Mouse (Mus musculus): ENCODE measurements around the gene Pth1r. TPM values are rescaled to one million over a fixed set of nuclear protein-coding genes. Genes with fewer than 3 reads are reported as not detected.

The Pth1r gene
- total and polyA plus RNA-seq, 3 experiments: 0.15 to 0.77 TPM; not detected in 1

DNA sequence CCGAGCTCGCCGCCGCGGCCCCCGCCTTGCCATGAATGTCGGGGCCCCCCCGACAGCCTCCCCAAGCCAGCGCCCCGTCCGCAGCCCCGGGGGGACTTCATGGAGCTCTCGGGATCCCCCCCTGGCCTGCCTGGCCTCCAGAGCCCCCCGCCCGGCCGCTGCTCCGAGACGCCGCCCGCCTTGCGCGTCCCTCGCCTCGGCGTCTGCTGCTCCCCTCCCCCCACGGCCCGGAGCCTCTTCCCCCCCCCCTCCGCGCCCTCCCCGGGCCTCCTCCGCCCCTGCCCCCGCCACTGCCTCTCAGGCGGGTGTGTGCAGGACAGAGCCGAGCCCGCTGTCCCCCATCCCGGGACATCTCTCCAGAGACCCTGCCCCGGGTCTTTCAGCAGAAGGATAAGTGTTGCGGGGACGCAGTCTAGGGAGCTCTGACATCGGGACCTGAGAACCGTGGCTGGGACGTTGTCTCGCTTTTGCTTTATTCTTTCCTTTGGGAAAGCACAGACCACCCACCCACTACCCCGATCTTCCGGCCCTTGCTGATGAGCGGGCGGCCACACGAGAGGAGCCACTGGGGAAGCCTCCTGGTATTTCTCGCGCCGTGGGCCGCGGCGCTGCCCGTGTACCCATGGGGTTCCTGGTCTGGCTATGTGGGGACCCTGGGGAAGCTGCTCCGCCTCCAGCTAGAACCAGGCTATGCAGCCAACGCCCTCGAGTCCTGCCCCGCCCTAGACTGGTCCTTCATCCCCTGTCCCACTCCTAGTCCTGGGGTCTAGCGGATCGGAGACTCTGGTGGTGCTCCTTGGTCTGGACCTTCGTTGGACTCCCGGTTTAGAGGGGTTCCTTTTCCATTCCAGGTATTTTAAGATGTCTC, 3.3 kb downstream of the Pth1r start:
- no peak for TF ChIP-seq MEF2A (IDR thresholded peaks at IDR 0.05; ENCODE audit: extremely low read depth, insufficient replicate concordance, low read depth, low read length, poor library complexity, severe bottlenecking)
- no peak for TF ChIP-seq EP300 (IDR thresholded peaks at IDR 0.05; ENCODE audit: low read depth in 1 of 2, low read length in 2 of 2)
- H3K27me3 ChIP-seq (ENCODE audit: control insufficient read depth in 1 of 2, insufficient read depth in 2 of 2, low read length in 2 of 2): peaks cover 2 to 3% of the 10 kb centered on the region in 2 experiments; a peak in 2 of 4 replicates
- no peaks in the 10 kb centered on the region for H3K36me3 ChIP-seq (ENCODE audit: control insufficient read depth in 1 of 2, insufficient read depth in 2 of 2, low read length in 2 of 2)
- H3K4me1 ChIP-seq (ENCODE audit: control insufficient read depth in 1 of 2, insufficient read depth in 2 of 2, low read length in 2 of 2): no peaks in the 10 kb centered on the region
- no peaks in the 10 kb centered on the region for H3K79me2 ChIP-seq (ENCODE audit: control insufficient read depth, insufficient read depth, low read length, poor library complexity)
- DNase-seq (ENCODE audit: low read depth, low spot score): no peak
- H3K4me3 ChIP-seq (ENCODE audit: control insufficient read depth in 1 of 2, insufficient read depth in 1 of 2, low read depth in 2 of 2, low read length in 2 of 2): no peak overlapping the region
- H3K9ac ChIP-seq (ENCODE audit: control insufficient read depth, low read depth, low read length, poor library complexity, severe bottlenecking): no peak overlapping the region
- no peaks in the 10 kb centered on the region for H3K9me3 ChIP-seq (replicated peaks; ENCODE audit: insufficient read depth, low read length)
- H3K27ac ChIP-seq (ENCODE audit: control insufficient read depth, low read depth, low read length): no peak overlapping the region

DNA sequence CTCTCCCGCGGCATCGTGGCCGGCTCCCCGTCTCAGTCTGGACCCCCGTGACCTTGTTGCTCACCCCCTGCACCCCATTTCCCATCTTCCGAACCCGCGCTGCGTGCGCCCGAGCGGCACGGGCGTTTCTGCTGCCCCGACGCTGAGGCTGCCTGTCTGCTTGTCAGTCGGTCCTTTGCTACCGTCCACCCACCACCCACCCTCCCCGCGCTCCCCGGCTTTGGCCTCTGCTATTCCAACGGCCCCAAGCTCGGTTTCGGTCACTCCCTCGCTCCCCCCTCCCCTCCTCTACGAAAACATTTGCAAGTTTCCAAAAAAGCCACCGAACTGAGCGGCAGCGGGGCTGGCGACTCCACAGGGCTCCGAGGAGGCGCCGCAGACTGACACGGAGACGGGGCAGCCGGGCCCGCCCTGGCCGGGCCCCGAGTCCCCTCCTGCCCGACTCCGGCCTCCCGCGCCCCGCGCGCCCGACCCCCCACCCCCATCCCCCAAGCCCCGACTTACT, 3.9 kb downstream of the Pth1r start:
- no peaks in the 10 kb centered on the region for H3K9me3 ChIP-seq (replicated peaks; ENCODE audit: insufficient read depth, low read length)
- H3K4me3 ChIP-seq (ENCODE audit: control insufficient read depth in 1 of 2, insufficient read depth in 1 of 2, low read depth in 2 of 2, low read length in 2 of 2): no peak overlapping the region
- no peak for TF ChIP-seq HCFC1 (IDR thresholded peaks at IDR 0.05; ENCODE audit: low read depth, low read length)
- TF ChIP-seq MAX (IDR thresholded peaks at IDR 0.05; ENCODE audit: low read length): no peak
- peaks cover 0 to 2% of the 10 kb centered on the region in 2 experiments; a peak in 2 of 4 replicates for H3K27me3 ChIP-seq (ENCODE audit: control insufficient read depth in 1 of 2, insufficient read depth in 2 of 2, low read length in 2 of 2)
- H3K36me3 ChIP-seq (ENCODE audit: control insufficient read depth in 1 of 2, insufficient read depth in 2 of 2, low read length in 2 of 2): no peaks in the 10 kb centered on the region
- no peak overlapping the region for H3K27ac ChIP-seq (ENCODE audit: control insufficient read depth, low read depth, low read length)
- H3K79me2 ChIP-seq (ENCODE audit: control insufficient read depth, insufficient read depth, low read length, poor library complexity): no peaks in the 10 kb centered on the region
- H3K9ac ChIP-seq (ENCODE audit: control insufficient read depth, low read depth, low read length, poor library complexity, severe bottlenecking): no peak overlapping the region
- DNase-seq (ENCODE audit: low read depth, low spot score): no peak
- H3K4me1 ChIP-seq (ENCODE audit: control insufficient read depth in 1 of 2, insufficient read depth in 2 of 2, low read length in 2 of 2): no peaks in the 10 kb centered on the region

DNA sequence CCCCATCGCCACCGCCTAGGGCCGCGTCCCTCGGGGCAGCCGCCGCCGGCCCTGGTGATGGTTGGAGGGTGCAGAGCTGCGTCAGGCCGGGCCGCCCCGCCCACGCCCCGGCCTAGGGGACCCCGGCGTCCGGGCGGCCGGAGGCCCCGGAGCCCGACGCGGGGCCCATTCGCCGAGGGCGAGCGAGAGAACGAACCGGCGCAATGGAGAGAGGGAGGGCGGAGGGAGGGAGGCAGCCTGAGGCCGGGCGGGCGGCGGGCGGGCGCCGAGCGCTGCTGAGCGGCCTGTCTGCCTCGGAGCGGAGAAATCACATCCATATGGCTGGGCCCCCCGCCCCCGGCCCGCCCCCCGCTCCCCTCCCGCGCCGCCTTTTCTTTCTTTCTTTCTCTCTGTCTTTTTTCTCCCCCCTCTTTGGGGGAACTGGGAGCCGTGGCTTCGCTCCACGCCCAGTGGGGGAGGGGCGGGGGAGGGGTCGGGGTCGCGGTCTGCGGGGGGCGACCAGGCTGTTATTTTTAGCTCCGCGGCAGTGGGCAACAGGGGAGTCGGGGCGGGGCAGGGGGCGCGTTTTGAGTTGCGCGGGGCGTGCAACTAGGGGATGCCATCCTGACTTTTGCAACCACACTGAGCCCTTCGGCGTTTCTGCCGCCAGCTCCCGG, 4.5 kb downstream of the Pth1r start:
- Histone ChIP-seq H3K9me3 (replicated peaks; ENCODE audit: insufficient read depth, low read length) (no peaks in the 10 kb centered on the region), H3K27me3 (ENCODE audit: control insufficient read depth in 1 of 2, insufficient read depth in 2 of 2, low read length in 2 of 2) (peaks cover 0 to 2% of the 10 kb centered on the region in 2 experiments; a peak in 2 of 4 replicates), H3K79me2 (ENCODE audit: control insufficient read depth, insufficient read depth, low read length, poor library complexity) (no peaks in the 10 kb centered on the region), H3K4me3 (ENCODE audit: control insufficient read depth in 1 of 2, insufficient read depth in 1 of 2, low read depth in 2 of 2, low read length in 2 of 2) (no peak overlapping the region), H3K9ac (ENCODE audit: control insufficient read depth, low read depth, low read length, poor library complexity, severe bottlenecking) (no peak overlapping the region), H3K27ac (ENCODE audit: control insufficient read depth, low read depth, low read length) (no peak overlapping the region), H3K36me3 (ENCODE audit: control insufficient read depth in 1 of 2, insufficient read depth in 2 of 2, low read length in 2 of 2) (no peaks in the 10 kb centered on the region), H3K4me1 (ENCODE audit: control insufficient read depth in 1 of 2, insufficient read depth in 2 of 2, low read length in 2 of 2) (no peaks in the 10 kb centered on the region)
- no peak for DNase-seq (ENCODE audit: low read depth, low spot score)
- TF ChIP-seq UBTF (IDR thresholded peaks at IDR 0.05; ENCODE audit: borderline replicate concordance, insufficient read depth, low read depth, low read length) (no peak), RAD21 (IDR thresholded peaks at IDR 0.05; ENCODE audit: low read depth, low read length) (no peak), ZC3H11A (IDR thresholded peaks at IDR 0.05; ENCODE audit: low read depth, low read length) (no peak), TAL1 (IDR thresholded peaks at IDR 0.05; ENCODE audit: low read length) (no peak), SMC3 (IDR thresholded peaks at IDR 0.05; ENCODE audit: low read depth, low read length) (no peak), MYC (IDR thresholded peaks at IDR 0.05; ENCODE audit: low read depth, low read length) (no peak), MAFK (IDR thresholded peaks at IDR 0.05; ENCODE audit: borderline replicate concordance, low read depth, low read length) (no peak), SIN3A (IDR thresholded peaks at IDR 0.05; ENCODE audit: low read length) (no peak), MEF2A (IDR thresholded peaks at IDR 0.05; ENCODE audit: extremely low read depth, insufficient replicate concordance, low read depth, low read length, poor library complexity, severe bottlenecking) (no peak), E2F4 (IDR thresholded peaks at IDR 0.05; ENCODE audit: borderline replicate concordance, low read depth, low read length) (no peak), CHD2 (IDR thresholded peaks at IDR 0.05; ENCODE audit: low read length) (no peak), MYB (IDR thresholded peaks at IDR 0.05; ENCODE audit: low read depth, low read length) (no peak), KAT2A (conservative IDR thresholded peaks at IDR 0.05; ENCODE audit: low read depth, low read length) (no peak), MAZ (IDR thresholded peaks at IDR 0.05; ENCODE audit: low read depth, low read length) (no peak)
